Comparison of ENCODE assay signal across 40 mouse cellular contexts in genomic region chr17:74015128-74015527, GRCm38 (mm10). TPM values are rescaled to one million over a fixed set of nuclear protein-coding genes. Genes with fewer than 3 reads are reported as not detected.
"Had no signal": no experiment of that assay in that cellular context is flagged by ENCODE, and none has a peak within 500 bp of the region (broad histone marks: within the 10 kb centered on the region; RNA-seq: fewer than 3 reads in every experiment).

No protein-coding gene starts in this region.

- H3K27ac ChIP-seq: limb, embryonic 10.5 days; limb, embryonic 12.5 days; limb, embryonic 13.5 days; limb, embryonic 15.5 days; liver, embryonic 12.5 days; liver, embryonic 13.5 days; liver, embryonic 14.5 days; liver, embryonic 15.5 days; lung, embryonic 15.5 days; macrophage; midbrain, embryonic 10.5 days; midbrain, embryonic 12.5 days; midbrain, embryonic 13.5 days; midbrain, embryonic 15.5 days; neural tube, embryonic 12.5 days had no signal

- DNase-seq: left cerebral cortex, postnatal 4 days; liver; liver, embryonic 13.5 days; liver, postnatal 0 days; lung, adult 18-20 months; lung, adult 2 months; lung, embryonic 14.5 days; lung, postnatal 10 days; lung, postnatal 14 days; lung, postnatal 36 days; lung, postnatal 4 days; midbrain, embryonic 14.5 days had no signal

- H3K36me3 ChIP-seq: limb, embryonic 10.5 days; limb, embryonic 12.5 days; limb, embryonic 13.5 days; limb, embryonic 15.5 days; liver, embryonic 12.5 days; liver, embryonic 13.5 days; liver, embryonic 15.5 days; lung, embryonic 15.5 days; midbrain, embryonic 10.5 days; midbrain, embryonic 12.5 days; midbrain, embryonic 13.5 days; midbrain, embryonic 15.5 days; neural tube, embryonic 12.5 days had no signal

- H3K4me1 ChIP-seq: limb, embryonic 12.5 days; limb, embryonic 13.5 days; liver, embryonic 12.5 days; liver, embryonic 13.5 days; lung, embryonic 15.5 days; midbrain, embryonic 10.5 days; midbrain, embryonic 12.5 days; midbrain, embryonic 13.5 days; midbrain, embryonic 15.5 days; neural tube, embryonic 12.5 days had no signal

- H3K9me3 ChIP-seq: limb, embryonic 10.5 days; limb, embryonic 12.5 days; limb, embryonic 13.5 days; limb, embryonic 15.5 days; liver, embryonic 12.5 days; liver, embryonic 13.5 days; liver, embryonic 15.5 days; lung, embryonic 15.5 days; megakaryocyte, embryonic 14.5 days; midbrain, embryonic 10.5 days; midbrain, embryonic 12.5 days; midbrain, embryonic 13.5 days; midbrain, embryonic 15.5 days; neural tube, embryonic 12.5 days had no signal

- H3K4me3 ChIP-seq: limb, embryonic 10.5 days; limb, embryonic 12.5 days; limb, embryonic 13.5 days; limb, embryonic 15.5 days; liver, embryonic 12.5 days; liver, embryonic 13.5 days; liver, embryonic 15.5 days; lung, embryonic 15.5 days; megakaryocyte, embryonic 14.5 days; midbrain, embryonic 10.5 days; midbrain, embryonic 12.5 days; midbrain, embryonic 13.5 days; midbrain, embryonic 15.5 days; myocyte; neural tube, embryonic 12.5 days had no signal

- ATAC-seq: liver, embryonic 12.5 days; liver, postnatal 0 days; lung, postnatal 0 days; midbrain, embryonic 13.5 days; midbrain, embryonic 15.5 days; midbrain, embryonic 16.5 days had no signal

- H3K9ac ChIP-seq: limb, embryonic 12.5 days; limb, embryonic 13.5 days; limb, embryonic 15.5 days; liver, embryonic 12.5 days; liver, embryonic 13.5 days; liver, embryonic 14.5 days; liver, embryonic 15.5 days; liver, postnatal 0 days; lung, embryonic 14.5 days; lung, embryonic 15.5 days; midbrain, embryonic 12.5 days; midbrain, embryonic 13.5 days; midbrain, embryonic 15.5 days; neural tube, embryonic 12.5 days had no signal

- H3K4me2 ChIP-seq: limb, embryonic 12.5 days; limb, embryonic 13.5 days; limb, embryonic 15.5 days; liver, embryonic 11.5 days; liver, embryonic 12.5 days; liver, embryonic 13.5 days; liver, embryonic 15.5 days; lung, embryonic 14.5 days; lung, embryonic 15.5 days; midbrain, embryonic 11.5 days; midbrain, embryonic 12.5 days; midbrain, embryonic 13.5 days; midbrain, embryonic 15.5 days; neural tube, embryonic 12.5 days had no signal

- H3K27me3 ChIP-seq: limb, embryonic 12.5 days; limb, embryonic 13.5 days; limb, embryonic 15.5 days; liver, embryonic 12.5 days; liver, embryonic 13.5 days; liver, embryonic 15.5 days; lung, embryonic 15.5 days; midbrain, embryonic 12.5 days; midbrain, embryonic 13.5 days; midbrain, embryonic 15.5 days; neural tube, embryonic 12.5 days had no signal

RNA-seq across cellular contexts. Expression of gene Srd5a2, which starts 32.6 kb away (rescaled TPM):
- total RNA-seq: left cerebral cortex, postnatal 14 days; left cerebral cortex, postnatal 25 days; left cerebral cortex, postnatal 4 days; megakaryocyte progenitor cell, adult 5-6 weeks; megakaryocyte, adult 5-6 weeks; megakaryocyte-erythroid progenitor cell, adult 5-6 weeks; midbrain, postnatal 0 days; monocyte, adult 5-6 weeks had no signal
- polyA plus RNA-seq: liver, embryonic 11.5 days; liver, embryonic 12.5 days; liver, embryonic 13.5 days; liver, postnatal 0 days; lung, adult 2 months; lung, embryonic 14.5 days; lung, embryonic 15.5 days; lung, embryonic 16.5 days; lung, postnatal 0 days; macrophage; midbrain, embryonic 10.5 days; midbrain, embryonic 11.5 days; midbrain, embryonic 12.5 days; midbrain, embryonic 13.5 days; midbrain, embryonic 14.5 days; midbrain, embryonic 16.5 days; midbrain, postnatal 0 days; myocyte had no signal
